Mouse (Mus musculus) megakaryocyte, adult 5-6 weeks (primary cell): ENCODE results near the gene Slc1a1. TPM values are rescaled to one million over a fixed set of nuclear protein-coding genes. Genes with fewer than 3 reads are reported as not detected.
A peak's percentile ranks its signal among the peaks of the same experiment; 100 is the strongest.

Experiments
- ATAC-seq: 2 replicates; pipeline ENCODE4 v1.8.0; 2016; ENCODE audit warnings: mild to moderate bottlenecking, inconsistent platforms; ENCODE audit not compliant: poor library complexity, severe bottlenecking
- total RNA-seq, 2 experiments: library from RNA; stranded (forward) in 1 of 2; stranded (reverse) in 1 of 2; fragments of 153-499, 151-499 nt in 1 of 2; fragments of 221-1000, 200-1000 nt in 1 of 2; gene quantifications; 2 replicates each; pipeline versions ENCODE4 v1.2.3 to v1.2.4; 2015 to 2017

The Slc1a1 gene
- total RNA-seq (2015), result not detected in 2 replicates
- total RNA-seq (2017), result not detected in 2 replicates

DNA sequence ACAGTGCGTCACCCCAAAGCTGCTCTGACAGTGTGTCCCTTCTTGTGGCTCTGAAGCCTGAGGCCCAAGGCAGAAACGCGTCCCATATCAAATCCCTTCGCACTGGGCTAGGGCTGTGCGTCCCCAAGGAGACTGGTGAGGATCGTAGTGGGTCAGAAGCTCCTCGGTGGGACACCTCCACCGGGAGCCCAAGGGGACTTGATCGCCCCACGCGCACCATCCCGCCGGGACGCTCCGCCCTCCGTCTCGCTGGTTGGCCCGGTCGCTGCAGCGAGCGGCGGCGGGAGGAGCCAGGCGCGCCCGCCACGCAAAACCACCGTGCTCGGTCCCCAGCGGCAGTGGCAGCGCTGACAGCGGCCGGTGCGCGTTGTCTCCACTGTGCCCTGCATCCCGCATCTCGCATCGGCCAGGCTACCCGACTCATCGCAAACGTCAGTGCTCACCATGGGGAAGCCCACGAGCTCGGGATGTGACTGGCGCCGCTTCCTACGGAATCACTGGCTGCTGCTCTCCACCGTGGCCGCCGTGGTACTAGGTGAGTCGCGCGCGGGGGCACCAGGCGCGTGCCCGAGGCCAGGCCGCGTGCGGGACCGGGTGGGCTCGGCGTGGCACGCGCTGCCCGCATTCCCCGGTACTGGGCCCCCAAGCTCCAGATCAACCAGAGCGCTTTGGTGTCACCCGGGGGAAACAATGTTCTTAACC, at the start of gene Slc1a1:
Gene Slc1a1, plus strand, starts transcription at position 252 of the 702 bp plus-strand sequence.
- peak; percentile 38; the same call in 1 of the 2 replicates for ATAC-seq

DNA sequence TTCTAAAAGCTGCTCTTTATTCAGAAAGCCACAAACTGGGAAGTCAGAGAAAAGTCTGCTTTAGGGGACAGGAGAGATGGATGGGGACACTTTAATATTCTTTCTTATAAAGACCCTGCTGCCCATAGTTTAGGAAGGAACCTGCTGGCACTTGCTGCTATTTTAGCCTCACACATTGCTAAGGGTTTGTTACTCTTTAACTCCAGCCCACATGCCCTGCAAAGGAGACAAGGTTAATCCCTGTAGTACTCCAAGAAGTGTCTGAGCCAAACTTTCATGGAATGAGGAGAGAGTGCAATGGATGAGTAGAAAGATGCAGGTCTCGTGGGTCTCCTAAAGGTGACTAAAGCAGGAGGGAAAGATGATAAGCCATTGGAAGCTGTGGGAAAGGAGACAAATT, 44.7 kb upstream of the Slc1a1 start:
- no peak for ATAC-seq

DNA sequence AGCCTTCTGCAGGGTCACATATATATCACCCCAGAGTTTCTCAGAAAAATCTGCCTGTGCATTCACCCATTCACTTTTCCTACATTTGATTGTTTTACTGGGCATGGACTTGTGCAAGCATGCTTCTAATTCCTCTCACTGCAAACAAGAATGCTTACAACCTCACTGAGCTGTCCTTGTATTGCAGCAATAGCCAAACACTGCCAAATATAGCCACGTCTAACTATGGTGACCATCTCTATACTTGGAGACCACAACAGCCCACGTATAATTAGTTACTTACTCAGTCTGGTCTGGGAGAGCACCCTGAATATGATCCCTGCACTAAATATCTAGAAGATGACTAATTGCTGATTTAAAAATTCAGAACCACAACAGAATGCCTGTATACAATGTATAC, 41.5 kb upstream of the Slc1a1 start:
- ATAC-seq, result no peak

DNA sequence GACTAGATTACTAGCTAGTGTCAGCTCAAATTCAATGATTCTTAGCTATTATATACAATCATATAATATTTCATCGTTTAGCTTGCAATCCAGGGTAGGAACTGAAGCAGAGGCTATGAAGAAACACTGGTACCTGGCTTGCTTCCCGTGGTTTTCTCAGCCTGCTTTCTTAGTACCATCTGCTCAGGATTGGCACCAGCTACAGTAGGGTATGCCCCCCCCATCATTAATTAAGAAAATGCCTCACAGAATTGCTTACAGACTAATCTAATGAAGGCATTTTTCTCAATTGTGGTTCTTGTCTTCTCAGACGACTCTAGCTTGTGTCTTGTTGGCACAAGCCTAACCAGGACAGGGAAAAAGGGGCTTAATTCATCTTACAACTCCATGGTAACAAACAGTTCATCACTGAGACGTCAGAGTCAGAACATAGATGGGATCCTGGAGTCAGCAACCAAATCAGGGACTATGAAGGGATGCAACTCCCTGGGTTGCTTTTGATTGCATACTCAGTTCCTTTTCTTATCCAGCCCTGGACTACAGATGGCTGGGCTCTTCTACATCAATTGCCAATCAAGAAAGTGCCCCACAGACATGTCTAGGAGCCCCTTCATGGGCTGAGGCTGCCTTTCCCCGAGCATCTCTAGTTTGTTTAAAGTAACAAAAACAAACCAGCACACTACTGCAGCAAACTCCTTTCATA, 38.6 kb upstream of the Slc1a1 start:
- no peak for ATAC-seq

DNA sequence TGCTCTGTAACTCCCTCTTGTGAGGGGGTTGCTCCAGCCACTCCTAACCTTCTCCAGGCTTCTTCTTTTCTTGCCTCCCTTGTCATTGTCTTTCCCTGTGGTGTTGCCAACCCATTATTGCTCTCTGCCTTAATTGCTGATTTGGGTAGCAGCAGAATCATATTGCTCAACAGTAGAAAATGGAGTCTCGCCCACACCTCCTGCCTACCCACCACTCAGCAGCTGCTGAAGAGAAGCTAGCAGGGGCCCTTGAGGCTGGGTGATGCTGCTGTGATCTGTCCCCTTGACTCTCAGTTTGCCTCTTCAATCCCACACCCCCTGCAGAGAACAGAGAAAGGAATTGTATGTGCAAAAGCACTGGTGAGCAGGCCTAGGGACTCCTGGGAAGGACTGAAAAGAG, 37.9 kb upstream of the Slc1a1 start:
- ATAC-seq, result no peak

DNA sequence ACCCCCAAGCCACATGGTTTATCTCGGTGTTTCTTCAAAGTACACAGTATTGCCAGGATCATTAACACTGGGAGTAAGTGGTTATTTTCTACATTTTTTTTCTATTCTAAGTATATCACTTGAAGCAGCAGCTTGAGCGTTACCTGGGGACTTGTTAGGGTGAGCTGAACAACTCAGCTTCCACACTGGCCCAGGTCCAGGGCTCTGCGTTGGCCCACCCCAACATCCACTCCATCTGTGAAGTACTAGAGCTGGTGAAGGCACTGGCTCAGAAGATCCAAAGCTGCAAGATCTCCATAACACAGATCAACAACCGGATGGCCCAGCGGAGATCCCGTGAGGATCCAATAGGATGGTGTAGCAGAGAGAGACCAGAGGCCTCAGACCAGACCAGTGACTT, 37.2 kb upstream of the Slc1a1 start:
- no peak for ATAC-seq

DNA sequence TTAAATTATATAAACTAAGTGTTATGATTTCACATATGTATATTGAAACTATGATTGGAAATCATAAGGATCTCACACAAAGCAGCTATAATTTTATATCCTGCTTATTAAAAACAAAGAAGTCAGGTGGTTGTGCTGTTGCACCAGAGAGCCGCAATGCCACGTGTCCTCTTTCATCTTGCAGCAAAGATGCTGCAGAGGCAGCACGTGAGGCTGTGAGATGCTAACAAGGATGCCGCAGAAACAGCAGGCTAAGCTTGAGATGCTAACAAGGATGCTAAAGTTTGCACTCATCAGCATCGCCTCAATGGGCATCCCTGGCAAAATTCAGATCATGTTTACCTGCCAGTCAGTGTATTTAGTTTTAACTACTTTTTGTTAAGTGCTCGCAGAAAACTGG, 34.4 kb upstream of the Slc1a1 start:
- ATAC-seq, result no peak

DNA sequence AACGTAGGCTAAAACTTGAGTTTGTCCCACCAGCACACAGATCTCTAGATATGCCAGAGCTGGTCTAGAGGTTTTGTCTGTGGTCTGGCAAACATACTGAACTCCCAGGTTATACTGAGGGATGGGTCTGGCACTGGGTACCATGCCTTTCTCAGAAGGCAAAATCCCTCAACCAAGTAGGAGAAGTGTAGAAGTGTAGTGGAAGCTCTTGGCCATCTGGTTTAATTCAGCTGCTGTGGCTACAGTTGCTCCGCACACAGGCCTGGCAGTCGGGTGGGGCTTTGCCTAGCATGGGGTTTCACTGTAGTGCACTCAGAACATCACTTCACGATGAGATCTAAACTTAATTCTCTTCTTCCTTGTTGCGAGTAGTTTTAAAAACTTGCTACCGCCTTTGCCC, 28.6 kb upstream of the Slc1a1 start:
- no peak for ATAC-seq

DNA sequence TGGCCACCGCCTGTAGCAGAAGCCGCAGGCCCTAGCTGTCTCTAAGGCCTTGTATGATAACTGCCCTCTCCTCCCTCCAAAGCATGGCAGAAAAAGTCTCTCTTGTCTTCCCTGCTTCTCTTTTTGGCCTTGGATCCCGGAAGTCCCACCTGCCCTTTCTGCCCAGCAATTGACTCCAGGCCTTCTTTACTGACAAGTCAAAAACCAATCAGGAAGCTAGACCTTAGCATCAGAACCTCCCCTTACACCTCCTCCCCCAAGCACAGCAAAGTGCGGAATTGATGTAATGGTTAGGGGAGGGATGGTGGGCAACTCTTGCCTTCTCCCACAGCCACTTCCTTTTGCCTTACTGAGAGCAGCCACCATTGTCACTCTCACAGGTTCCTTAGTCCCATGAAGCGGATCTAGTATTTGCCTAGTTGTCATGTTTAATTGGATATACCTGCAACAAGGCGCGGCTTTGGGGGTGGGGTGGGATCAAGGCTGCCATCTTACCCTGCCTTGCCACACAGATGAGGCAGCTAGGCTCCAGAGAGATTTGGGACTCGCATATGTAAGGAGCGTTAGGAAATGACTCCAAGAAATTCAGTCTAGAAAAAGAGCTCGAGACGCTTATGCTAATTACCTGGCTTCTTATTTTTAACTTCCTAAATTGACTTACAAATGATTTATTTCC, 27.9 kb upstream of the Slc1a1 start:
- ATAC-seq, result no peak

DNA sequence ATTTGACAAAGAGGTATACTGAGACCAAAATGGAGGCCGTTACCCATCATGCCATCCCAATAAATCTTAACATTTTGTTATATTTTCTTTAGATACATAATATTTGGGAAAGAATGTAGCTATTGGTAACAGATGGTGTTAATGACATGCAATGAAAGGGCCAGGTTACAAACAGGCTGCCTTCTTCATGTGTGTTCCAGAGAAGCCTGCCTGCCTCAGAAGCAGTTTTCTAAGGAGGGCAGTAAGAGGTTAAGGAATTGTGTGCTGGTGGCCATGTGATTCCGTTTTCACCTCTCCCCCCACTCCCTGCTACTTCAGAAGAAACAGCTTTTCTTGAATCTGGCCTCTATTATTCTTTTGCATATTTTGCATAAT, 27.4 kb upstream of the Slc1a1 start:
- no peak for ATAC-seq

DNA sequence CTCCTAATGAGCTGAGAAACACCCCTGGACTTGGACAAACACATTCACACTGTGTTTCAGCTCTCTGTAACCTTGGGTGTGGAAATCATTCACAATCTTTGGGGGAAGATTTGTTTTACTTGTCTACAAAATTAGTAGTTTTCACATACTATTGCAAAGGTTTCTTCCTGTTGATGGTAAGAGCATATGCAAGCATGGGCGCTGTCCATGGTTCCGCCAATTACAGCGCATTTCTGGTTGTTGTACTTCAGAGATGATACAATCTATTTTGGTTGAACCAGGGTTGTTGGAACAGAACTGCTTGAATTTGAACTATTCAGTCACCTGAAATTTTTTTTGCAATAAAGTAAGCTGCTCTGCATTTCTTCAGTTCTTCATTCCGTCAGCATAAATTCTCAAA, 16.6 kb upstream of the Slc1a1 start:
- no peak for ATAC-seq

DNA sequence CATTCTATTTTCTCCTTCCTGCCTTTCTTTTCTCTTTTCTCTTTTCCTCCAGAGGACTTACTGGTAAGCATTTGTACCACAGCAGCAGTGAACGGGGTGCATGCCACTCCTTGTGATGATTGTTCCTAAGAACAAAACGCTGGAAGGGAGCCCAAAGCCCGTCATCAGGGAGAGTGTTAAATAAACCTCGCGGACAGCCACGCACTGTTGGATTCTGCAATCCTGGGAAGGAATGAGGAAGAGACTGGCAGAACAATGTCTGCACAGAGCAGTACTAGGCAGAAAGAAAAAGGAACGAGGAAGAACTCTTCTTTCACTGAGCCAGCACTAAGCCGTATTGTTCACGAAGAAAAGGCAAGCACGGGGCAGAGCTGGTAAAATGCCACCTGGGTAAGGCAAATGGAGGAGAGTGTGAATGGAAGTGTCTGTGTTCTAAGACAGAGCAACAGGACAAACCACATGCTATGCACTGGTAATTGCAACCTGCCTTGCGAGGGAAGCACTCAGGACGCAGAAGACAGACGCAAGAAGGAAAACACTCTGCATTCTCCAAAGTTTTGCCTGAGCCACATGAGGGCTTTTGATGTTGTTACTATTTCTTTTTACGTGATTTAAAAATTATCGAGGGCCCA, 7.0 kb upstream of the Slc1a1 start:
- ATAC-seq, result no peak

DNA sequence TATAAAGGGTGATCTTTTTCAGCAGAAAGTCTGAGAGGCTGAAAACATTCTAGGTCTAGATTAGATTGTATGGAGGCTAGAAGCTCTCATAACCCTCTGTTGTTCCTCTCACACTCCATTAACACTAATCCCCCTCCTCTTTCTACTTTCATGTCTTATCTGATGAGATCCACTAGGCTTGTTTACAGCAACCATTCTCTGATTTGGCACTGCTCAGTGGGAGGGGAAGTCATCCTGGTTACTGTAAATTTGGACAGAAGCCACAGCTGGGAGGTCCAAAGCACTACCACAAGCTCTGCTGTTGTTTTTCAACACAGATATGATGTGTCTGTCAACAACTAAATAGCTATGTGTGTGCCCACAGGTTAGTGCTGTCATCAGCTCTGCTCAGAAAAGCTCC, 3.5 kb upstream of the Slc1a1 start:
- no peak for ATAC-seq

DNA sequence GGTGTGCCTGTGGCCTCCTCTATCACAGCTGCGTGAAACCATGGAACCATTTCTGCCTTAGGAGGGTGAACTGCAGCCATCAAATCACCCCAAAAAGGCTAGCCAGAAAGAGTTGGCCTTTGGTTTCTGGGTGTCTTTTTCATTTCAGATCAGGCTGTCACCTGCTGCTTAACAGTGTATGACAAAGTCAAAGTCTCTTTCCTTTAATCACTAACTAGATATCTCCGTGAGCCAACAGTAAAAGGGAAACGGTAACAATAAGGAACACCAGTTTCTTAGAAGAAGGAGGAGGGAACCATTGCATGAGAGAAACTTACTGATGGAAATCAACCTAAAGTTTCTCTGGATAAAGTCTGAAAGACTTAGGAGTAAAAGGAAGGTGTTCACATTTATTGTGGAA, 2.2 kb upstream of the Slc1a1 start:
- no peak for ATAC-seq

DNA sequence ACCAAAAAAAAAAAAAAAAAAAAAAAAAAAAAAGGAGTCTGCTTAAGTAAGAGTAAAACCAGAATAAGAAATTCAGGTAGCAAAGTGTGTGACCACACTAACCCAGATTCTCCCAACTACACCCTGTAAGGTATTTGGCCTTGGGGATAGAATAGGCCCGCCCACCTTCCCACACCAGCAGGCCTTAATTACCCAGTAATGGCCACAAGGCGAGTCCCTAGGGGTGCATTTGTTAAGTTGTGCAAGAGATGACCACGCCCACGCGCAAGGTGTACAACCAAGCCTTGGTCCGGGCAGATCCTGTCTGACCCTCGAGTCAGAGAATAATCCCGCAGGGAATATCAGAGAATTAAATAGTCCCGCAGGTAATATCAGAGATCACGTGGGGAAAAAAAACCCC, 461 bp upstream of the Slc1a1 start:
- no peak for ATAC-seq

DNA sequence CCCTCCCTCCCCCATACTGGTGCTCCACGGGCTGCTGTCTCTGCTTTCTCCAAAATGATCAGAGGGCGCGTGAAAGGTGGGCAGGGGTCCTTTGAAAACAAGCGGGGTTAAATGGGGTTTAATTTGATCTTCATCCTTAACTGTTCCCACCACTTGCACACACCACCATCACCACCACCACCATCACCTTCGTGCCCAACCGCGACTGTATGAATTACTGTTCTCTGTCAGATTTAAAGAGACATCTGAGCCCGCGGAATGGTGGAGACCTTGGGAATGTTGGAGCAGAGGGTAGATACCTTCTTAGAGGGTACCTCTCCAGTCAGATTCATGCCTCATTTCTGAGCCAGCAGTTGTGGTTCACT, 633 bp downstream of the Slc1a1 start:
- ATAC-seq, result no peak

DNA sequence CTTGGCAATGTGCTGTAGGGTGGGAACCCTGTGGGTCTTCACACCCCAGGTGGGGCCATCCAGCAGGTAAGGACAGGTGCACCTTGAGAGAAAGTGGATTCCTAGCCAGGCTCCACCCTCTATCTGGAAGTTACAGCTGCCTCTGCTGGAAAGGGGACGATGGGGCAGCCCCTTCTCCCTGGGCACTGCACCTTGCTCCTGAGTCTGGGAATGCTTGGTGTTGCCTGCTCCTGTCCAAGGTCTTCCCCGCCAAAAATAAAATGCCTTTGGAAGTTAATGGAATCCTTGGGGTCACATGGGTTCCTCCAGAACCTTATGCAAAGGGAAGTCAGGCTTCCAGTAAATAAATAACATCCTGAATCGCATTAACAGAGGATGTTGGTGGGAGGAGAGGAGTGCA, 1.3 kb downstream of the Slc1a1 start:
- ATAC-seq, result no peak

DNA sequence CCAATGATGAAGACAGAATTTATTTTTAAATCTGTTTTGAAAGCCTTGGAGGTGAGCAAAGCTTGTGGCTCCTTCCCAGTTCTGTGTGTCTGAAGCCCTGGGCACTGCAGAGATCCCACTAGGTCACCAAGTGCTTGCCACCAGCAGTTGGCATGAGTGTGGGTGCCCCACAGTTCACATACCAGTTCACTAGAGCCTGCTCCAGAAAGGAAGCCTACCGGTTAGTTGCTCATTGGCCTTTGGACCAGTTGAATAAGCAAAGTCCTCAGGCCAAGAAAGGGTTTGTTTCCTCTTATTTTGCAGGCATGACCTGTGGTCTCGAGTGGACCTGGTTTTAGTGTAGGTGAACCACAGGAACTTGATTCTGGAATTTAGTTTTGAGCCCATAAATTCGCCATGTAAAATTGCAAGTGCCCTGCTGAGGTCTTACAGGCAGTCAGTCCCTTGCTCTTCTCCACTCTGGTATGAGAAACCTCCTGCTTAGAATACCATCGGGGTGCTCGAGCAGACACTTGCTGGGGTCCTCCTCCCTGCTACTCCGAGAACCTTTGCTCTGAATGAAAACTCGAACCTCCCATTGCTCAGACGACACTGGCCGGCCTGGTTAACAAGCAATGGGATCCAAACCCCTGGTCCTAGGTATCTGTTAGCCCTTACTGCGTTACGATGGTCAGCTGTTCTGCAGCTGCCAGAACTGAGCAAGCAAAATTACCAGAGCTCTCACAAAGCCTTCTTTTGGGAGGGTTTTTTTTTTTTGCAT, 2.0 kb downstream of the Slc1a1 start:
- no peak for ATAC-seq

DNA sequence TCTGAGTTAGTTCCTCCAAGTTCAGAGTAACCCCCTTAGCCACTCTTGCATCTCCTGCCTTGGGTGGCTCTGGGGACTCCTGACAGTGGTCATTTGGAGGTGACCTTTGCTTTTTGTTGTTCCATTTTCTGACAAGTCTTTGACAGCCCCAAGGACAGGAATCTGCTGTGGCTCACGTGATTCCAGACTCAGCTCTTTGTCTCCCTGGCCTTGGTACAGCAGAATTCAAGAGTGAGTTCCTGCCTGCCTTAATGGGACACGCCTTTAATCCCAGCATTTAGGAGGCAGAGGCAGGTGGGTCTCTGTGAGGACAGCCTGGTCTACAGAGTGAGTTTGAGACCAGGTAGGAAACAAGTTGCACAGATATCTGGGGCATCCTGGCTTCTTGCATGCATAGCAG, 3.9 kb downstream of the Slc1a1 start:
- ATAC-seq, result no peak

DNA sequence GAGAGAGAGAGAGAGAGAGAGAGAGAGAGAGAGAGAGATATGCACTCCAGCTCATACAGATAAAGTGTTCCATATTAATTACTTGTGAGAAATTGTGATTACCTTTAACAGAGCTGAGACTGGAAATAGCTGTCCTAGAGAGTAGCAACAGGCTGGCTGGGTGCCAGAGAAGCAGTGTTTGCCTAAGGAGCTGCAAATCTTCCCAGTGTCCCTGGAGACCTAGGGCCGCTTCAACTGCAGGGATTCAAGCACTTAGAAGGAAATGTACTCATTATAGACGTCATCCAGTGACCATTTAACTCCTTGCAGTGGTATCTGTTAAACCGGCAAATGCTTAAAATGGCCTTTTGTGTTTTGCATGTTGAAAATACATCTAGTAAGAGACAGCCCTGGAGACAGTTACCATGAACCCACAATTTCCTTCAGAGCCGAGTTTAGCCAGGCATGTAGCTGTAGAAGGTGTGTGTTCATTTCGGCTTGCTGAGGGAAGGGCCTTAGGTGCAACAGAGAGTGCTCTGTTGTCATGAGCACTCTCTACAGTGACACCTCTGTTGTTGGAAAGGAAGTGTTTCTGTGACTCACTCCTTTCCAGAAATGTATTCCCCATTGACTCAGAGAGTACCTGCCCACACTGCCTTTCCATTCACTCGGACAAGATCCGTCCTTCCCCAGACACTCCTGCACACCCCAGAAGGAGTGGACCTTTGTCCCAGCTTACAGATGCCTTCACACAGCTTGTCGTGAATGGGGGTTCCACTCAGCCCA, 10.3 kb downstream of the Slc1a1 start:
- no peak for ATAC-seq
